Mouse (Mus musculus) stomach, postnatal 0 days (tissue): ENCODE results near the gene Rrnad1. TPM values are rescaled to one million over a fixed set of nuclear protein-coding genes. Genes with fewer than 3 reads are reported as not detected.
"Not testable (repeated sequence)": the region's sequence is repeated elsewhere in the genome, so short reads cannot be mapped to it uniquely, and the experiment has no call there.

Experiments
- ATAC-seq: fragments of 200-750 bp; cut with Nextera tagmentation; 2 replicates; pipeline ENCODE4 v1.8.0; 2017; ENCODE audit not compliant: low FRiP score, low TSS enrichment
- DNase-seq: peaks from one replicate; pipeline ENCODE4 v3.0.0-alpha.2; 2016; ENCODE audit warnings: low spot score
- H3K27ac ChIP-seq: fragments of 300-500 bp; sonication (generic); replicated peaks from 2 replicates; pipeline ENCODE4 v1.5.1; 2014; ENCODE audit warnings: mild to moderate bottlenecking, control low read depth
- H3K27me3 ChIP-seq: fragments of 300-500 bp; sonication (generic); 2 replicates; pipeline ENCODE4 v1.6.1; 2014; ENCODE audit warnings: low read length; ENCODE audit not compliant: control insufficient read depth, insufficient read depth
- H3K36me3 ChIP-seq: fragments of 300-500 bp; sonication (generic); 2 replicates; pipeline ENCODE4 v1.6.1; 2014; ENCODE audit warnings: low read length, mixed read lengths; ENCODE audit not compliant: control insufficient read depth, insufficient read depth
- H3K4me1 ChIP-seq: fragments of 300-500 bp; sonication (generic); replicated peaks from 2 replicates; pipeline ENCODE4 v1.6.1; 2014; ENCODE audit warnings: antibody characterized with exemption; ENCODE audit not compliant: control insufficient read depth, insufficient read depth
- H3K4me2 ChIP-seq: fragments of 300-500 bp; sonication (generic); replicated peaks from 2 replicates; pipeline ENCODE4 v1.6.1; 2014; ENCODE audit warnings: low read depth, mild to moderate bottlenecking, control low read depth, moderate library complexity
- H3K4me3 ChIP-seq: fragments of 300-500 bp; sonication (generic); 2 replicates; pipeline ENCODE4 v1.5.1; 2014; ENCODE audit warnings: low read depth, low read length, control low read depth
- H3K9ac ChIP-seq: fragments of 300-500 bp; sonication (generic); 2 replicates; pipeline ENCODE4 v1.6.1; 2014; ENCODE audit warnings: mild to moderate bottlenecking, low read length, control low read depth, mixed read lengths
- H3K9me3 ChIP-seq: fragments of 300-500 bp; sonication (generic); 2 replicates; pipeline ENCODE4 v1.6.1; 2016; ENCODE audit warnings: low read length; ENCODE audit not compliant: control insufficient read depth
- CTCF ChIP-seq: IDR thresholded peaks from 2 replicates; pipeline ENCODE4 v1.5.1; 2016; ENCODE audit warnings: antibody characterized with exemption, low read depth, mild to moderate bottlenecking, moderate library complexity
- EP300 ChIP-seq: optimal IDR thresholded peaks from 2 replicates; pipeline ENCODE3; 2016; ENCODE audit warnings: antibody characterized with exemption
- WGBS: fragments of 180-500 bp; shearing (Covaris S2); extraction: QIAGEN DNeasy Blood & Tissue Kit; methylation state at CpG from one replicate; pipeline ENCODE4 v1.1.7; 2014; 5-methylcytosine and 5-hydroxymethylcytosine counted together
- polyA plus RNA-seq: library from polyadenylated mRNA; unstranded; fragments of >200 nt; fragmentation: Nextera tagmentation; extraction: Ambion mirVana; gene quantifications from 2 replicates; pipeline ENCODE4 v1.2.1, GENCODE M21; 2015

Gene Rrnad1
- polyA plus RNA-seq, 1 experiment from 2014 or later, result 7.1 TPM

DNA sequence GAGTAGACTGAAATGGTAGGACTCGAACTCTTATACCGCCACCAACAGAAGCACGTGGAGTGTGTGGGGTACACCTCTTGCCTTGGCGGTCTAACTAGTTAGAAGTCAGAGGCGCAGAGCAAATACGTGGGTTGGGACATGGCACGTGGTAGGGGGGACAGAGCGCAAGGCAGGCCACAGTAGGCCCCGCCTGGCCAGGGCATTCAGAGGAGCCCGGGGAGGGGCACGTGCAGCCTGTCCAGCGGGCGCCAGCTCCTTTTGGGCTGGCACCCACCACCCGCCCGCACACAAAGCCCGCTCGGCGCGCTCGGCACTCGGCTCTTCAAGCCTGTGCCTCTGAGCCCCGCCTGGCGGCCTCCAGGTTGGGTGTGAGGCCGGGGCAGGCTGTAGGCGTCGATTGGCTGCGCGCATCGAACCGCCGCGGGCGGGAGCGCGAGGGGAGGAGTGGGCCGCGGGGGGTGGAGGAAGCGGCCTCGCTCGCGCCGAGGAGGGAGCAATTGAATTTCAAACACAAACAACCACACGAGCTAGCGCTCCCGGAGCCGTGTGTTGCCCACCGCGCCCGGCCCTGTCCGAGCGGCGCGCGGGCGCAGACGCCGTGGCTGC is 24.5 kb downstream of the Rrnad1 start, which contains the start of gene Hdgf:
TSS of gene Hdgf (plus strand) at position 442 of the 606 bp plus-strand sequence.
- H3K4me3 ChIP-seq, result peak within 1 kb of the TSS; percentile 94
- no peaks in the 10 kb centered on the region for H3K9me3 ChIP-seq
- WGBS, result under 1% methylated on average over 41 of the region's 57 CpGs
- peaks cover 23% of the 10 kb centered on the region for H3K4me1 ChIP-seq
- ATAC-seq, result peak; percentile 92
- H3K27me3 ChIP-seq, result no peaks in the 10 kb centered on the region
- TF ChIP-seq CTCF (peak; percentile 63), EP300 (no peak)
- peak within 1 kb of the TSS; percentile 94 for H3K9ac ChIP-seq
- no peaks in the 10 kb centered on the region for H3K36me3 ChIP-seq
- H3K27ac ChIP-seq, result peak within 1 kb of the TSS; percentile 98
- peak; percentile 97 for DNase-seq
- peak within 1 kb of the TSS; percentile 79 for H3K4me2 ChIP-seq

DNA sequence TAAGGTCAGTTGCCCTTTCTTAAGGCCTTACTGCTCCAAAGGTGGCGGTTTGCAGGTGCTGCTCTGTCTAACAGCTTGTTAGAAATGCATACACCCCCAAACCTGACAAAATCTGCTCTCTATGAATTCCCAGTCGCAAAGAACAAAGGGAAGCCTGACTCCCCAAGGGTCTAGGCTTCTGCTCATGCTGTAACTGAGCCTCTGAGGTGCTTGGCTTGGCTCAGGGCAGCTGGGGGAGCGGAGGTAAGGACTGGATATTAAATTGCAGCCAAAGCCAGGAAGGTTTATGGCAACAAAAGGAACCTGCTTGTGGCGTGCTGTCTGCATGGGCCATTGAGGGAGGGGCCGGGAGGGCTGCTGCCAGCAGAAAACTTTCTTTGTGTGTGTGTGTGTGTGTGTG is 26.7 kb downstream of the Rrnad1 start:
- no peaks in the 10 kb centered on the region for H3K36me3 ChIP-seq
- ATAC-seq, result no peak
- H3K27me3 ChIP-seq, result no peaks in the 10 kb centered on the region
- no peak for TF ChIP-seq EP300
- TF ChIP-seq CTCF, result no peak
- no peak overlapping the region for H3K9ac ChIP-seq
- peaks cover 12% of the 10 kb centered on the region for H3K4me1 ChIP-seq
- no peak overlapping the region for H3K4me2 ChIP-seq
- no peak overlapping the region for H3K27ac ChIP-seq
- no peaks in the 10 kb centered on the region for H3K9me3 ChIP-seq
- H3K4me3 ChIP-seq, result no peak overlapping the region
- DNase-seq, result no peak
- 58% methylated on average over 5 of the region's 5 CpGs for WGBS

DNA sequence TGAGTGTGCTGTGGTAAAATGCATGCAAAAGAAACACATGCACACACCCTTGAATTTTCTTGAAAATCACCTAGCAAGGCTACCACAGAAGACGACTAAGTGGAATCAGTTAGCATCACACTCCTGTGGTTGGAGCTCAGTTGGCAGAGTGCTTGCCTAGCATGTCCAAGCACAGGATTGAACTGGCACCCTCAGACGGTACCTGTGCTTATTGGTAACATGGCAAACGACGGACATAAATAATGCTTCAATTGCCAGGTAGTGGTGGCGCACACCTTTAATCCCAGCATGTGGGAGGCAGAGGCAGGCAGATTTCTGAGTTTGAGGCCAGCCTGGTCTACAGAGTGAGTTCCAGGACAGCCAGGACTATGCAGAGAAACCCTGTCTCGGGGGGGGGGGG is 28.6 kb downstream of the Rrnad1 start:
- H3K4me3 ChIP-seq, H3K4me1 ChIP-seq, DNase-seq, H3K27me3 ChIP-seq, H3K4me2 ChIP-seq, H3K36me3 ChIP-seq, H3K27ac ChIP-seq, H3K9me3 ChIP-seq, H3K9ac ChIP-seq, ATAC-seq: not testable (repeated sequence)
- WGBS, result 89% methylated on average over 5 of the region's 6 CpGs

DNA sequence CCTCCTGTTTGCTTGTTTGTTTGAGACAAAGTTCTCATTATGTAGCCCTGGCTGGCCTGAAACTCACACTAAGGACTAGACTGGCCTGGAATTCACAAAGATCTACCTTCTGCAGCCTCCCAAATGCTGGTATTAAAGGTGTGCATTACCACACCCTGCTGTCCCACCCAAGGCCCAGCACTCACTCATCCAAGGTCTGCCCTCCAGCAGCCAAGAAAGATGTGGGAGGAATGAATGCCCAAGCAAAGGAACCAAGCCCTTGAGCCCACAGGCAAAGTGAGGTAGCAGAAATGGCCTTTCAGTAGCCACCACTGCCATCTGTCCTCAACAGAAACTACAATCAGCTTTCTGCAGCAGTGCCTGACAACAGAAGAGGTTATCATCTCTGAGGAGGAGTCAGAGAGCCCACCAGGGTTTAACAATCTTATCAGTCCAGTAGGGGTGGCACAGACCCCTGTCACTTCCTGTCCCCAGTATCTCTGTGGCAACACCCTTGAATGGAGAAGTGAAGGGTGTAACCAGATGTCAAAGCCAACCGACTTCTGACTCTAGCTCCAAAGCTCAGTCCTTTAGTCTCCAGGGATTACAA is 29.4 kb downstream of the Rrnad1 start:
- H3K27me3 ChIP-seq, result no peaks in the 10 kb centered on the region
- H3K9me3 ChIP-seq, result no peaks in the 10 kb centered on the region
- no peak overlapping the region for H3K4me3 ChIP-seq
- H3K27ac ChIP-seq, result no peak overlapping the region
- ATAC-seq, result no peak
- TF ChIP-seq CTCF (no peak), EP300 (no peak)
- H3K4me2 ChIP-seq, result no peak overlapping the region
- H3K4me1 ChIP-seq, result no peaks in the 10 kb centered on the region
- WGBS, result 9% methylated on average over 1 of the region's 1 CpGs
- DNase-seq, result no peak
- no peak overlapping the region for H3K9ac ChIP-seq
- no peaks in the 10 kb centered on the region for H3K36me3 ChIP-seq

DNA sequence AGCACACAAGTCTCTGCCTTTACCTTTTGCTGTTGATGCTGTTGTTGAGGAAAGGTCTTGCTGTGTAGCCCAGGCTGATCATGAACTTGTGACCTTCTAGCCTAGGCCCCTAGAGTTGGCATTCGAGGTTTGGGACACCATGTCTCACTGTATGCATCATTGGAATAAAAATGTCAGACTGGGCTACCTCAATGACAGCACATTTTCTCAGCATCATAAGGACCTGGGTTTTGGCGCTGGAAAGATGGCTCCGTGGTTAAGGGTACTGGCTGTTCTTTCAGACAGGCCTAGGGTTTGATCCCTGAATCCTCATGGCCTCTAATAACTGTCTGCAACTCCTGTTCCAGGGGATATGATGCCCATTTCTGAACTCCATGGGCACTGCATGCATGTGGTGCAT is 30.7 kb downstream of the Rrnad1 start:
- Histone ChIP-seq H3K4me3 (no peak overlapping the region), H3K4me2 (no peak overlapping the region), H3K4me1 (no peaks in the 10 kb centered on the region), H3K36me3 (no peaks in the 10 kb centered on the region), H3K27me3 (no peaks in the 10 kb centered on the region), H3K27ac (no peak overlapping the region), H3K9ac (no peak overlapping the region), H3K9me3 (no peaks in the 10 kb centered on the region)
- TF ChIP-seq EP300 (no peak), CTCF (no peak)
- no peak for DNase-seq
- 74% methylated on average over 3 of the region's 3 CpGs for WGBS
- no peak for ATAC-seq

DNA sequence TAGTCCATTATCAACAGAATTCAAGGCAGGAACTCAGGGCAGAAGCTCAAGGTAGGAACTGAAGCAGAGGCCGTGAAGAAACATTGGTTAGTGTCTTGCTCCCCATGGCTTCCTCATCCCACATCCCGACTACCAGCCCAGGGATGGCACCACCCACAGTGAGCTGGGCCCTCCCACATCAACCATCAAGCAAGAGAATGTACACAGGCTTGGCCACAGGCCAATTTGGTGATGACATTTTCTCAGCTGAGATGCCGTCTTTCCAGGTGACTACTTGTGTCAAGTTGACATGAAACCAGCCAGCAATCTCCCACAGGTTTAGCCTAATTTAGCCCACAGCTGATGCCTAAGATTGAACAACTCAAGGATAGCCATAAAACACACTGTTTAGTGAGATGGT is 31.3 kb downstream of the Rrnad1 start:
- no peak overlapping the region for H3K27ac ChIP-seq
- ATAC-seq, result no peak
- no peaks in the 10 kb centered on the region for H3K27me3 ChIP-seq
- H3K36me3 ChIP-seq, result no peaks in the 10 kb centered on the region
- H3K4me3 ChIP-seq, result no peak overlapping the region
- H3K9me3 ChIP-seq, result no peaks in the 10 kb centered on the region
- peak; percentile 16 for DNase-seq
- H3K4me1 ChIP-seq, result no peaks in the 10 kb centered on the region
- TF ChIP-seq CTCF (no peak), EP300 (no peak)
- H3K4me2 ChIP-seq, result no peak overlapping the region
- 66% methylated on average over 3 of the region's 3 CpGs for WGBS
- H3K9ac ChIP-seq, result no peak overlapping the region
